Mouse (Mus musculus) bone marrow, adult 2 months (tissue): ENCODE measurements around the gene Reln. TPM values are rescaled to one million over a fixed set of nuclear protein-coding genes. Genes with fewer than 3 reads are reported as not detected.
A peak's percentile ranks its signal among the peaks of the same experiment; 100 is the strongest.

Source experiments
- H3K27ac ChIP-seq: fragments of 200-500 bp; 2 replicates; pipeline ENCODE4 v1.5.1; 2012; ENCODE audit warnings: low read depth, mild to moderate bottlenecking, control low read depth, inconsistent platforms, low read length; ENCODE audit not compliant: control insufficient read depth, poor library complexity, insufficient read depth
- H3K4me1 ChIP-seq: fragments of 200-500 bp; 2 replicates; pipeline ENCODE4 v1.6.1; 2011; ENCODE audit warnings: low read length; ENCODE audit not compliant: control insufficient read depth, insufficient read depth
- H3K4me3 ChIP-seq: fragments of 200-500 bp; replicated peaks from 2 replicates; pipeline ENCODE3; 2011; ENCODE audit warnings: mild to moderate bottlenecking, low read depth, low read length, control low read depth; ENCODE audit not compliant: control insufficient read depth
- CTCF ChIP-seq: fragments of 200-500 bp; IDR thresholded peaks from 2 replicates; pipeline ENCODE4 v1.5.1; 2011; ENCODE audit warnings: low read length, control low read depth; ENCODE audit not compliant: control insufficient read depth, insufficient read depth
- POLR2A ChIP-seq: fragments of 200-500 bp; IDR thresholded peaks from 2 replicates; pipeline ENCODE4 v1.6.1; 2011; ENCODE audit warnings: low read depth, mild to moderate bottlenecking, control low read depth, low read length, borderline replicate concordance; ENCODE audit not compliant: control insufficient read depth
- WGBS: fragments of 180-500 bp; shearing (Covaris S2); methylation state at CpG from one replicate; pipeline ENCODE4 v1.1.7; 2018; 5-methylcytosine and 5-hydroxymethylcytosine counted together
- polyA plus RNA-seq: library from polyadenylated mRNA; stranded (reverse); fragments of >200 nt; gene quantifications from 2 replicates; pipeline ENCODE4 v1.2.4, GENCODE M21; 2011; ENCODE audit warnings: low replicate concordance; ENCODE audit not compliant: missing spikeins, insufficient read depth, insufficient read length

The Reln gene
- polyA plus RNA-seq, 1 experiment = 8.9 TPM

DNA sequence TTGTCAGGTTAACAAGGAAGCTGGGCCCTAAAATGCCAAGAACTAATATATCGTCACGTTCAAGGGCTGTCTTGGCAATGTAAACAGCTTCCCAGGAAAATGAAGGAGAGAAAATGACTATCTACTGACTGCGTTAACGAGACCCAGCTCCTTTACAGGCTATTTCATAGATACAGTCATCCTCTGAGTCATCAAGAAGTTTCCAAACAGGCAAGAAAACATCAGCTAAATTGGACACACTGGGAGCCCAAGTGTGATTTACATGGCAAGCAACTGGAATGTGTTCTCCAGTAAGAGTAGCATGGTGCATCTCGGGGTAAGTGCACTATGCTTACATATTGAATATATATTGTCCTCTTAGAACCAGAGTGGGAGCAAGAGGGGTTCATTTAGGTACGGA lies 302.7 kb downstream of the Reln start:
- 81% methylated on average over 6 of the region's 6 CpGs for WGBS
- Histone ChIP-seq H3K4me3 (no peak overlapping the region), H3K27ac (no peak overlapping the region), H3K4me1 (no peaks in the 10 kb centered on the region)
- no peak for TF ChIP-seq CTCF
- no peak for TF ChIP-seq POLR2A

- Histone ChIP-seq H3K27ac (no peak overlapping the region), H3K4me3 (no peak overlapping the region), H3K4me1 (no peaks in the 10 kb centered on the region)
- TF ChIP-seq CTCF (no peak), POLR2A (no peak)
- 81% methylated on average over 12 of the region's 12 CpGs for WGBS
Measured at GRCm38 (mm10) chr5:22039375-22040149, 304.9 kb downstream of the Reln start.

DNA sequence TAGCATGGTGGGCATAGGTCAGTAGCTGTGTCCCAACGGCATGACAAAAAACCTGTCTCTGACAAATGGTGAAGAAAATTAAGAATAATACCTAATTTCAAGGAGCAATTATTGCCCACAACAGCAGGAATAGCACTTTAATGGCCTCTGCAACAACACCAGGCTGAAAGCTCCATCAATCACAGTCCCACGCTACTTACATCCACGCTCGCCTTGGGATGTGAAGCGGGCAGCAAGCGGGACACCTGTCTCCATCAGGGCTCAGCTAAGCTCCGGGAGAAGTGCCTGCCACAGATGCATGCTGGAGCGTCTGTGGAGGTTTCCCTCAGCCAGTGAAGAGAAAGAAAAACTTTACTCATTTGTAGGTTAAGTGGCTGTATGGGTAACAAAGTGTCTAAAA lies 309.3 kb downstream of the Reln start:
- Histone ChIP-seq H3K27ac (no peak overlapping the region), H3K4me3 (no peak overlapping the region), H3K4me1 (no peaks in the 10 kb centered on the region)
- TF ChIP-seq CTCF (no peak), POLR2A (no peak)
- WGBS = 82% methylated on average over 8 of the region's 8 CpGs

DNA sequence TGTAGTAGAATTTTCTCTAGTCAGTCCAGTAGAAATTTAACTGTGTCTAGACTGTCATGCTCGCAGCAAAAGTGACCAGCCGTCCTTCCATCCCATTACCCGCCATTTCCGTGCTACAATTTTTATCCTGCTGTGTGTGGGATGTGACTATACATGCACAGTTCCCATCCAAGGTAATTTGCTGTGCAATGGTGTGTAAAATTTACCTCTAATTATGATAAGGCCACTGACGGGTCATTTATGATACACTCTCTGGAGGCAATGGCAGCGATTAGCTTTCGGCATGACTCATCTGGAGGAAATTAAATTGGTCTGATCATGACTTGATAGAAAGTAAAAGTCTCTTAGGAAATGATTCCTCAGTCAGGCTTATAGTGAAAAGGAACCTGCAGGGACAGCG lies 311.5 kb downstream of the Reln start:
- TF ChIP-seq POLR2A (no peak), CTCF (no peak)
- Histone ChIP-seq H3K4me1 (no peaks in the 10 kb centered on the region), H3K4me3 (no peak overlapping the region), H3K27ac (no peak overlapping the region)
- 83% methylated on average over 8 of the region's 8 CpGs for WGBS

DNA sequence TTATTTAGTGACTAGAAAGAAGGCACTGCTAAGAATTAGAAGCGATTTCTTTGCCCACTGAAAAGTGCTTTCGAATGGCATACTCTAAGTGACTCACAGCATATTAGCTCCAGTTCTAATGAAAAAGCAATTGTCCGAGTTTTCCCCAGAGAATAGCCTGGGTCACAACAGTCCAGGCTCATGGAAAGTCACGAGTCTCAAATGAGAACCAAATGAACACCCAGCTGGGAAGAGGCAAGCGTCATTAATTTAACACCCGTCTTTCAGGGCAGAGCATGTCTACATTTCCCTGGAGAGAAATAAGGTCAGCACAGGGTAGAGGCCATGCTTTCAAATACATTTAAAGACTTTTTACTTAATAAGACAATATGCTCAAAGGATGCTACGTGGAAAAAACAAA lies 312.8 kb downstream of the Reln start:
- TF ChIP-seq CTCF (no peak), POLR2A (no peak)
- Histone ChIP-seq H3K4me1 (no peaks in the 10 kb centered on the region), H3K4me3 (no peak overlapping the region), H3K27ac (no peak overlapping the region)
- 67% methylated on average over 7 of the region's 7 CpGs for WGBS

- TF ChIP-seq CTCF (no peak), POLR2A (no peak)
- Histone ChIP-seq H3K4me1 (no peaks in the 10 kb centered on the region; the same call in 1 of the 2 replicates), H3K27ac (no peak overlapping the region), H3K4me3 (no peak overlapping the region)
- 75% methylated on average over 11 of the region's 11 CpGs for WGBS
Measured at GRCm38 (mm10) chr5:22028379-22028778, 316.1 kb downstream of the Reln start.

GRCm38 (mm10) chr5:22027240-22027875 lies 317.1 kb downstream of the Reln start:
- Histone ChIP-seq H3K27ac (no peak overlapping the region), H3K4me3 (no peak overlapping the region), H3K4me1 (no peaks in the 10 kb centered on the region; the same call in 1 of the 2 replicates)
- TF ChIP-seq CTCF (no peak), POLR2A (no peak)
- 67% methylated on average over 6 of the region's 6 CpGs for WGBS

DNA sequence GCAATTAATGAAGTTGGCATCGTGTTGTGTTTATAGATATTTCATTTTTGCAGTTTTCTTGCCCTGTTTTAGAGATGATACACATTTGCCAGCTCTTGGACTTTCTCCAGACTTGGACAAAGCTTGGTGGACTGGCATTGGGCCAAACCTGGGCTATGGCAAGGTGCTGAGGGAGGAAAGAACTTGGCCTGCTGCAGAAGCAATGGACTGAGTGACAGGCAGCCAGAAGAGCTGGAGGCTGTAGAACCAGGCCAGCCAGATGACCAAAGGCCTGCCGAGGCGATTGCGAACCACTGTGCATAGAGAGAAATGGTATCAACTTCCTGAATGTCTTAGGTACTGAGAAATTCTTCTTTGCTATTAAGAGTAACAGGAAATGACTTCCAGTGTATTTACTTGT lies 318.8 kb downstream of the Reln start:
- no peak for TF ChIP-seq CTCF
- no peak for TF ChIP-seq POLR2A
- 75% methylated on average over 4 of the region's 4 CpGs for WGBS
- Histone ChIP-seq H3K4me3 (no peak overlapping the region), H3K4me1 (no peaks in the 10 kb centered on the region; the same call in 1 of the 2 replicates), H3K27ac (peak overlapping the region; percentile 33; the same call in 1 of the 2 replicates)
